Mouse (Mus musculus): ENCODE data around the gene Rangrf.

DNA sequence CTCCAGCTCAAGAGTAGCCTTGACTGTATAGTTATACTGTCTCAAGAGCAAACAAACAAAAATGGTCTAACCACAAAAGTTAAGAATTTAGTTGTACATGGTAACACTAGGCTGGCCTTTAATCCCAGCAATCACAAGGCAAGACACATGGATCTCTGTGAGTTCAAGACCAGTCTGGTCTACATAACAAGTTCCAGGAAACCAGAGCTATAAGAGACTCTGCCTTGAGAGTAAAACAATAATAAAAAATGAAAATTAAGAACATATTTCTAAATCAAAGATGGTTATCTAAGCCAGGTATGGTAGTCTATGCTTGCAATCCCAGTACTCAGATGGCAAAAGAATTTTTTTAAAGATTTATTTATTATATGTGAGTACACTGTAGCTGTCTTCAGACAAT, 9.9 kb downstream of the Rangrf start:
- TF ChIP-seq CTCF (IDR thresholded peaks at IDR 0.05; ENCODE audit: insufficient read depth, low read length) (no peak), POLR2A (IDR thresholded peaks at IDR 0.05; ENCODE audit: borderline replicate concordance, extremely low read depth, low read depth, low read length) (no peak)
